Mouse (Mus musculus): Measurements from ENCODE around the gene Rad23a. TPM values are rescaled to one million over a fixed set of nuclear protein-coding genes. Genes with fewer than 3 reads are reported as not detected.

Gene Rad23a
- total and polyA plus RNA-seq, 3 experiments = 77.3 to 87.6 (median 85.1) TPM

DNA sequence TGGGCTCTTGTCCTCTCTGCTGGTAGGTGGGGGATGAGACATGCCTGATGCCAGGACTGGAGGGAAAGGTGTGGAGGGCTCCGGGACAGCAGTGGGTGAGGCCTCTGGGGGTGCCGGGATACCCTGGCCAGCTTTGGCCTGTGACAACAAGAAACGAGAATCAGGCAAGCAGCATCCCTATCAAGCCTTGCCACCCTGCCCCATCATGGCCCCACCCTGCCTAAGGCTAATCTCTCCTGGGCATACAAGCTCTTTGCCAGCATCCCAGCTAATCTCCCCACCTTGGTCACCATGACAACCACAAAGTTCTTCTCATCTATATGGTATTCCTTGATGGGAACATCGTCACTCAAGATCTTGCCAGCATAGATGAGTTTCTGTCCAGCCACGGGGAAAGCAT lies 2.0 kb downstream of the Rad23a start:
- no peak for DNase-seq
- H3K27ac ChIP-seq = no peak overlapping the region

DNA sequence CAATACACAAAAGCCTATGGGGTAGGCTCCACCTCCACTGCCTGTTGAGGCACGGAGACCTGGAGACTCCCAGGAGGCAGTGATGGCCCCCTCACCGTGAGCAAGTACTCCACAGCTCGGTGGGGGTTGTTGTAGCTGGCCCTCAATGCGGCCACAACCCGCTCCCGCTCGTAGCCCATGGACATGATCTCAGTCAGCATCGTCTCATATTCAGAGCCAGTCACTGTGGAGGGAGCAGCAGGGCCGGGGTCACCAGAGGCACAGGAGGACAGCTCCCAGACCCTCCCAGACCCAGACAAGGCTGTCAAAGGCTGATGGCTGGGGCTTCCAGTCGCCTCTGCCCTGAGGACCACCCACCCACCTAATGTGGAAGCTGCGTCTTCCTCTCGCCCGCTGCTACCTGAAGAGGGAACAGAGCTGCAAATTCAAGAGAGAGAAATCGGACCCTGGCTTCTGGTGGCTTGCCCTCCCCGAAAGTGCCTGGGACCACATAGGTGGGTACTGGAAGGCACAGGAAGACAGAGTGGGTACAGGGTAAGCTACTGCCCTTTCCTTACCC lies 2.5 kb downstream of the Rad23a start:
- 89% methylated on average over 15 of the region's 15 CpGs for WGBS

More for the DNA sequence above, 2.0 kb downstream of the Rad23a start:
- H3K4me3 ChIP-seq = no peak overlapping the region
- no peaks in the 10 kb centered on the region for H3K4me1 ChIP-seq (ENCODE audit: control insufficient read depth, insufficient read depth, low read length)
- no peaks in the 10 kb centered on the region for H3K79me2 ChIP-seq (replicated peaks; ENCODE audit: control insufficient read depth, insufficient read depth, low read length)
- no peaks in the 10 kb centered on the region for H3K27me3 ChIP-seq (ENCODE audit: control insufficient read depth, insufficient read depth, low read length)
- TF ChIP-seq CTCF (IDR thresholded peaks at IDR 0.05) (no peak), EP300 (IDR thresholded peaks at IDR 0.05; ENCODE audit: insufficient read depth, low read depth, low read length) (no peak), POLR2A (IDR thresholded peaks at IDR 0.05; ENCODE audit: insufficient read depth, low read depth, low read length) (no peak)
- no peak overlapping the region for H3K9ac ChIP-seq (ENCODE audit: low read depth, low read length)
- intact Hi-C loops (cut with DNase I) = no loop called here
- WGBS = 85% methylated on average over 5 of the region's 5 CpGs
- peaks cover 3% of the 10 kb centered on the region; the same call in 1 of the 2 replicates for H3K36me3 ChIP-seq (ENCODE audit: control insufficient read depth, insufficient read depth, low read length)

DNA sequence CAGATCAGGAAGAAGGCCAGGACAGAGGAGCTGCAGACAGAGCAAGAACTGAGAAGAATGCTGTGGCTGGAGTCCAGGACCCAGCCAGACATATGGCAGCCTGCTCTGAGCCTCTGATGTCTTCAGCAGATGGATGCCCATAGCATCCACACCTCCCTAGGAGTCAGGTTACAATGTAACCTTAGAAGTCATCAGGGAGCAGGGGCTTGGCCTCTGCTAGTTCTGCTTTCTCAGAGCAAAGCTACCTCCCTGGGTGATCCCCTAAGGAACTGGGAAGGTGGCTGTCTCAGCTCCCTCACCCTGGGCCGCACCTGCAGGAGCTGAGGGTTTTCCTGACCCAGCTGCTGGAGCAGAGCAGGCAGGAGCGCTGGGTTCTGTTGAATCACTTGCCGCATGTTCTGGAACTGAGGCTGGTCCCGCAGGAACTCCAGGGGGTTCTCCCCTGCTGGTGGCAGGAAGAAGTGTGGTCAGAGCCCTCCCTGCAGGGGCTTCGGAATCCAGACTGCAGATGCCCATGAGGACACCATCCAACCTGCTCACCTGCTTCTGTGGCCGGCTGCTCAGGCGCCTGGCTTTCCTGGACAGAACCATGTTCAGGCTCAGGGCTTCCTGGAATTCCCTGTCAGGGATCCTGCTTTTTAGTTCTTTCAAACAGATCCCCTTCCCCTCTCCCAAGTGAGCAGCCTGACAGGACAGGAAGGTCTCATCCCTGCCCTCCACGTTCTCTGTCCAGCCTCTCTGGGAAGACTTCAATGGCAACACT lies 3.1 kb downstream of the Rad23a start:
- Histone ChIP-seq H3K79me2 (replicated peaks; ENCODE audit: control insufficient read depth, insufficient read depth, low read length) (no peaks in the 10 kb centered on the region), H3K4me3 (no peak overlapping the region), H3K27me3 (ENCODE audit: control insufficient read depth, insufficient read depth, low read length) (no peaks in the 10 kb centered on the region), H3K4me1 (ENCODE audit: control insufficient read depth, insufficient read depth, low read length) (no peaks in the 10 kb centered on the region; the same call in 1 of the 2 replicates), H3K36me3 (ENCODE audit: control insufficient read depth, insufficient read depth, low read length) (peaks cover 5% of the 10 kb centered on the region; the same call in 1 of the 2 replicates), H3K9ac (ENCODE audit: low read depth, low read length) (no peak overlapping the region), H3K27ac (no peak overlapping the region)
- intact Hi-C loops (cut with DNase I) = no loop called here
- DNase-seq = no peak
- no peak for TF ChIP-seq EP300 (IDR thresholded peaks at IDR 0.05; ENCODE audit: insufficient read depth, low read depth, low read length)
- no peak for TF ChIP-seq POLR2A (IDR thresholded peaks at IDR 0.05; ENCODE audit: insufficient read depth, low read depth, low read length)
- no peak for TF ChIP-seq CTCF (IDR thresholded peaks at IDR 0.05)
- 59% methylated on average over 8 of the region's 8 CpGs for WGBS

More for the DNA sequence above, 2.5 kb downstream of the Rad23a start:
- Histone ChIP-seq H3K4me1 (ENCODE audit: control insufficient read depth, insufficient read depth, low read length) (no peaks in the 10 kb centered on the region; the same call in 1 of the 2 replicates), H3K27ac (no peak overlapping the region), H3K79me2 (replicated peaks; ENCODE audit: control insufficient read depth, insufficient read depth, low read length) (no peaks in the 10 kb centered on the region), H3K27me3 (ENCODE audit: control insufficient read depth, insufficient read depth, low read length) (no peaks in the 10 kb centered on the region), H3K9ac (ENCODE audit: low read depth, low read length) (no peak overlapping the region), H3K36me3 (ENCODE audit: control insufficient read depth, insufficient read depth, low read length) (peaks cover 3% of the 10 kb centered on the region; the same call in 1 of the 2 replicates), H3K4me3 (no peak overlapping the region)
- TF ChIP-seq POLR2A (IDR thresholded peaks at IDR 0.05; ENCODE audit: insufficient read depth, low read depth, low read length) (no peak), EP300 (IDR thresholded peaks at IDR 0.05; ENCODE audit: insufficient read depth, low read depth, low read length) (no peak), CTCF (IDR thresholded peaks at IDR 0.05) (no peak)
- no peak for DNase-seq
- intact Hi-C loops (cut with DNase I) = no loop called here

DNA sequence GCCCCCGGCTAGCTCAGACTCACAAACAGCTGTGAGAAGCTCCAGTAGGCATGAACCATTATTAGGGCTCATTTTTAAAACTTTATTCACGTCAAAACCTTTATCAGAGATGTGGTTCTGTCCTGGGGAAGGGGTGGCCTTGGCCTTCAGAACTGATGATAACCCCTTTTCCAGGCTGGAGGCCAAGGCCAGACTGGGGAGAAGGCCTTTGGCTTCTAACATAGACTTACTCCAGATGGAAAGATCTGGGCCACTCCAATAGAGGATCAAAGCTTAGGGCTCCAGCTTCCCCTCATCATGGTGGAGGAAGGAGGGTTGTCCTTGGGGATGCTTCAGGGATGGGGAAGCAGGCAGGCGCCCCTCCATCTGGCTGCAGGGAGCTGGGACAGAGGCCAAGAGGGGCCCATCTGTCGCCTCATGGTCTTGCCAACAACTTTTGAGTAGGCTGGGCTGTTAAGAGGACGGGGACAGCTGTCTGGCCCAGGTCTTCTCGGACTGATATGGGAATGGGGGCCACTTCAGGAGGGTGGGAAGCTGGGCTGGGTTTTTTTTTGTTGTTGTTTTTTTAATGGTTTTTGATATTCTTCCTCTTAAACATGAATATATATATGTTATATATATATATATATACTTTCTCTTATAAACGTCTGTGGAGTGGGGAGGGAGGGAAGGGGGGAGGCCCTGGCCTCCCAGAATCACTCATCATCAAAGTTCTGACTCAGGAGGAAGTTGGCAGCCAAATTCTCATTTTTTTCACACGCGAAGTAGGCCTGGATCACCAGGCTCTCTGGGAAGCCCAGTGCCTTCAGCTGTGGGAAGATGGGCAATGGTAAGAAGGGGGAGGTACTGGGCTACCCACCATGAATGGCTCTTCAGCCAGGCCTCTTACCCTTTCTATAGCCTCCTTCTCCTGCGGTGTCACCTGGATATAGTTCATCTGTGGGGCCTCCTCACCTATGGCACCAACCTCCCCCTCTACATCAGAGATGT lies 5.3 kb downstream of the Rad23a start:
- intact Hi-C loops (cut with DNase I) = no loop called here
- peaks cover 5% of the 10 kb centered on the region; the same call in 1 of the 2 replicates for H3K36me3 ChIP-seq (ENCODE audit: control insufficient read depth, insufficient read depth, low read length)
- H3K4me3 ChIP-seq = no peak overlapping the region
- no peak overlapping the region for H3K9ac ChIP-seq (ENCODE audit: low read depth, low read length)
- no peak overlapping the region for H3K27ac ChIP-seq
- H3K79me2 ChIP-seq (replicated peaks; ENCODE audit: control insufficient read depth, insufficient read depth, low read length) = no peaks in the 10 kb centered on the region
- TF ChIP-seq POLR2A (IDR thresholded peaks at IDR 0.05; ENCODE audit: insufficient read depth, low read depth, low read length) (no peak), CTCF (IDR thresholded peaks at IDR 0.05) (no peak), EP300 (IDR thresholded peaks at IDR 0.05; ENCODE audit: insufficient read depth, low read depth, low read length) (no peak)
- H3K4me1 ChIP-seq (ENCODE audit: control insufficient read depth, insufficient read depth, low read length) = no peaks in the 10 kb centered on the region; the same call in 1 of the 2 replicates
- peak in 1 of 2 experiments; percentile 29 for DNase-seq
- no peaks in the 10 kb centered on the region for H3K27me3 ChIP-seq (ENCODE audit: control insufficient read depth, insufficient read depth, low read length)
- 44% methylated on average over 10 of the region's 10 CpGs for WGBS

DNA sequence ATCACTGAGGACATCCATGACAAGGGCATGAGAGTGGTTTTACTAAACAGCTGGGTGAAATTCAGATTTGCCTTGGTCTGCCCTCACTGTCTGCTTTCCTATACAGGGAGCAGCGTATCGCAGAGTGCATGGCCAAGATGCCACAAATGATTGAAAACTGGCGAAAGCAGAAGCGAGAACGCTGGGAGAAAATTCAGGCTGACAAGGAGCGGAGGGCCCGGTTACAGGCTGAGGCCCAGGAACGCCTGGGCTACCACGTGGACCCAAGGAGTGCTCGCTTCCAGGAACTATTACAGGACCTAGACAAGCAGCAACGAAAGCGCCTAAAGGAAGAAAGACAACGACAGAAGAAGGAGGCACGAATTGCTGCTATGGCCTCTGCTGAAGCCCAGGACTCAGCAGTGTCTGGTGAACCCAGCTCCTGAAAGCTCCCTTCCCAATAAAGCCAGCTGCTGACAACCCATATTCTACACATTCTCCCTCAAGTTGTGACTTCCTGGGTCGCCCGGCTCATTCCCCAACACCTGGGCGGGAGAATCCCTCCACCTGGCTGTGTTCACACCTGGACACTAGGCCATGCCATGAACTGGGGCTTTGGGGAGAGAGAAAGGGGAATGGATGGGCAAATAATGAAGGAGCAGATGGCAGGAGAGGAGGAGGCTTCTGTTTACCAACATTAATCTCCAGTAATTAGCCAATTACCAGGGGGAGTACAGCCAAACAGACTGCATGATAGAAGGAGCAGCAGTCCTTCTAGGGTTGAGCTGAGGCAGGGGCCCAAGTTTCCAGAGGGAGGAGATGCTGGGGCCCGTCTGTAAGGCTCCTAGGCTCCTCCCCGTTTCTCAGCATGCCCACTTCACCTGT lies 6.2 kb downstream of the Rad23a start:
- Histone ChIP-seq H3K4me3 (no peak overlapping the region), H3K27ac (no peak overlapping the region), H3K9ac (ENCODE audit: low read depth, low read length) (no peak overlapping the region), H3K36me3 (ENCODE audit: control insufficient read depth, insufficient read depth, low read length) (peaks cover 2% of the 10 kb centered on the region; the same call in 1 of the 2 replicates), H3K4me1 (ENCODE audit: control insufficient read depth, insufficient read depth, low read length) (no peaks in the 10 kb centered on the region; the same call in 1 of the 2 replicates), H3K27me3 (ENCODE audit: control insufficient read depth, insufficient read depth, low read length) (no peaks in the 10 kb centered on the region), H3K79me2 (replicated peaks; ENCODE audit: control insufficient read depth, insufficient read depth, low read length) (no peaks in the 10 kb centered on the region)
- intact Hi-C loops (cut with DNase I) = no loop called here
- 81% methylated on average over 19 of the region's 19 CpGs for WGBS
- TF ChIP-seq CTCF (IDR thresholded peaks at IDR 0.05) (no peak), POLR2A (IDR thresholded peaks at IDR 0.05; ENCODE audit: insufficient read depth, low read depth, low read length) (no peak), EP300 (IDR thresholded peaks at IDR 0.05; ENCODE audit: insufficient read depth, low read depth, low read length) (no peak)
- DNase-seq = no peak

Measured in heart, adult 2 months (tissue).